Mouse (Mus musculus) embryonic facial prominence, embryonic 11.5 days (tissue): ENCODE data around the gene Akr1b3. TPM values are rescaled to one million over a fixed set of nuclear protein-coding genes. Genes with fewer than 3 reads are reported as not detected.

Experiments used
- ATAC-seq: fragments of 200-750 bp; cut with Nextera tagmentation; replicated peaks from 2 replicates; pipeline ENCODE4 v1.8.0; 2017; ENCODE audit warnings: low read depth; ENCODE audit not compliant: insufficient number of reproducible peaks, low FRiP score, low TSS enrichment
- DNase-seq: peaks from one replicate; pipeline ENCODE4 v3.0.0-alpha.2; 2015; ENCODE audit warnings: low spot score
- H3K27ac ChIP-seq: fragments of 300-500 bp; sonication (generic); replicated peaks from 2 replicates; pipeline ENCODE4 v1.5.1; 2014; ENCODE audit warnings: mild to moderate bottlenecking, low read depth, low read length, control low read depth
- H3K27me3 ChIP-seq: fragments of 300-500 bp; sonication (generic); 2 replicates; pipeline ENCODE4 v1.6.1; 2014; ENCODE audit warnings: mild to moderate bottlenecking, low read length, moderate library complexity, mixed read lengths; ENCODE audit not compliant: control insufficient read depth, insufficient read depth
- H3K36me3 ChIP-seq: fragments of 300-500 bp; sonication (generic); replicated peaks from 2 replicates; pipeline ENCODE4 v1.6.1; 2014; ENCODE audit warnings: low read depth, mild to moderate bottlenecking, low read length, moderate library complexity, mixed read lengths; ENCODE audit not compliant: control insufficient read depth, insufficient read depth
- H3K4me1 ChIP-seq: fragments of 300-500 bp; sonication (generic); 2 replicates; pipeline ENCODE4 v1.6.1; 2014; ENCODE audit warnings: low read length, mixed read lengths; ENCODE audit not compliant: control insufficient read depth, insufficient read depth
- H3K4me2 ChIP-seq: fragments of 300-500 bp; sonication (generic); 2 replicates; pipeline ENCODE4 v1.6.1; 2014; ENCODE audit warnings: low read depth, mild to moderate bottlenecking, control low read depth, low read length, moderate library complexity
- H3K4me3 ChIP-seq: fragments of 300-500 bp; sonication (generic); 2 replicates; pipeline ENCODE4 v1.5.1; 2014; ENCODE audit warnings: low read depth, low read length, control low read depth
- H3K9ac ChIP-seq: fragments of 300-500 bp; sonication (generic); replicated peaks from 2 replicates; pipeline ENCODE4 v1.6.1; 2014; ENCODE audit warnings: mild to moderate bottlenecking, control low read depth, low read length
- H3K9me3 ChIP-seq: fragments of 300-500 bp; sonication (generic); replicated peaks from 2 replicates; pipeline ENCODE4 v1.6.1; 2016; ENCODE audit warnings: mild to moderate bottlenecking, low read length, inconsistent platforms, mixed read lengths; ENCODE audit not compliant: control insufficient read depth
- WGBS: fragments of 180-500 bp; shearing (Covaris S2); extraction: QIAGEN DNeasy Blood & Tissue Kit; methylation state at CpG from one replicate; pipeline ENCODE4 v1.1.7; 2014; 5-methylcytosine and 5-hydroxymethylcytosine counted together
- polyA plus RNA-seq: library from polyadenylated mRNA; unstranded; fragments of >200 nt; fragmentation: Nextera tagmentation; extraction: Ambion mirVana; gene quantifications from 2 replicates; pipeline ENCODE4 v1.2.1, GENCODE M21; 2014

Akr1b3 gene
- 208 and 220 TPM in 2 replicates for polyA plus RNA-seq

DNA sequence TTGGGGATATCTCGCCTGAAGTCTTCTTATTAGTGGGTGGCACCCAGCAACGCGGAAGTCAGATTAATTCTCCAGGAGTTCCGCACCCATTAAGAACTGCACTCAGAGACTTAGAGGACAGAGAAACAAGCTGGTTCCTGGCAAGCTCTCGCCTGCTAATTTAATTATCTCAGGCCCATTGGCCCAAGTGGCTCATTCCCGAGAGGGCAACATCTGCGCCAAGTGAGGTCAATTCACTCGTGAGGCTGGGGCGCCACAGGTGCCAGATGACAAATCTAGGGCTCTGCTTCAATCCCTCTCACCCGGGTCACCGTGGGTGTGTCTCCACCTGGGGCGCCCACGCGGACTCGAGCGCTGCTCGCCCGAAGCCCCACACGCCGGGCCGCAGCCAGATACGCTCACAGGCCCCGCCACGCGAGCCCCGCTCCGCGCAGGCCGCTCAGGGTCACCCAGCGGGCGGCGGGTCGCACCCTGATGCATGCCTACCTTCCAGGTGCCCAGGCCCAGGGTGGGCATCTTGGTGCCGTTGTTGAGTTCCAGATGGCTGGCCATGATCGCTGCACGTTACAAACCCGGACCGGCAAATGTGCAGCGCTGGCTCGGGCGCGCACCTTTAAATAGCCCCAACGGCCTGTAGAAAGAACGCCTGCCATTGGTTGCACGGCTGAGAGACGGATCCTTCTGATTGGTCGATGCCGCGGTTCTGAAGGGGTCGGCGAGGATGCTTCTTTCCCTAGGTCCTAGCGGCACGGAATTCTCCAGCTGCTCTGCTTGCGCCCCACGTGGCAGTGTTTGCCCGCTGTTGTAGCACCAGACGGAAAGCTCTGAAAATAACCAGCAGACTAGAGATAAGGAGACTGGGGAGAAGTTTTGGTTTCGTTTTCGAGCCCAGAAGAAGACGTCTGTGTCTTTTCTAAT, at the start of gene Akr1b3:
Gene Akr1b3 (minus strand): TSS at position 625 of the 918 bp plus-strand sequence.
- Histone ChIP-seq H3K4me3 (peak within 1 kb of the TSS; percentile 70), H3K36me3 (no peaks in the 10 kb centered on the region), H3K9ac (peak within 1 kb of the TSS; percentile 73), H3K4me1 (no peaks in the 10 kb centered on the region), H3K4me2 (peak within 1 kb of the TSS; percentile 86), H3K27me3 (no peaks in the 10 kb centered on the region), H3K27ac (no peak within 1 kb of the TSS), H3K9me3 (no peaks in the 10 kb centered on the region)
- ATAC-seq: peak; percentile 98
- peak; percentile 97 for DNase-seq
- under 1% methylated on average over 60 of the region's 60 CpGs for WGBS

DNA sequence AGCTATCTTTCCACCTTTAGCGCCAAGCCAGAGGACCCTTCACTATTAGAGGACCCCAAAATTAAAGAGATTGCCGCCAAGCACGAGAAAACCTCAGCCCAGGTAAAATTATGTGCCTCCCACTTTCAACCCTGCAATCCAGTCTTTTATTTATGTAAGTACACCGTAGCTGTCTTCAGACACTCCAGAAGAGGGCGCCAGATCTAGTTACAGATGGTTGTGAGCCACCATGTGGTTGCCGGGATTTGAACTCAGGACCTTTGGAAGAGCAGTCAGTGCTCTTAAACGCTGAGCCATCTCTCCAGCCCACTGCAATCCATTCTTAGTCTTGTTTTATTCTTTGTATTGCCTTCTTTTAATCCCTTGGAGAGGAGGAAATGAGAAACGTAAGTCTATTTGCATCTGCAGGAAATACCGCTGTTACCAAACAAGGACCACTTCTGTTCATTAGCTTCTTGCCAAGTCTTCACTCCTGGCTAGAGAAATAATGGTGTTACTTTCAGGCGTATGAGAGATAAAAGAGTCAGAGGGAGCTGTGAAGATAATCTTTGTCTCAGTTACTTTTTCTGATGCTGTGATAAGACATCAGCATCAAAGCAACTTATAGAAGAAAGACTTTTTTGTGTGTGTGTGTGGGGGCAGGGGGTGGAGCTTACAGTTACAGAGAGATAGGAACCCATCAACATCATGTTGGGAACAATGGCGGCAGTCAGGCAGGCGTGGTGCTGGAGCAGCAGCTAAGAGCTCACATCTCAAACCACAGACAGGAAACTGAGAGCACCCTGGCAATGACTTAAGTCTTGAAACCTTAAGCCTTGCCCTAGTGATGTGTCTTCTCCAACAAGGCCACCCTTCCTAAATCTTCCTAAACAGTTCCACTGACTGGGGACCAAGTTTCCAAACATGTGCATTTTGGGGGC, 47.2 kb upstream of the Akr1b3 start:
- Histone ChIP-seq H3K36me3 (no peaks in the 10 kb centered on the region), H3K9me3 (no peaks in the 10 kb centered on the region), H3K4me2 (no peak overlapping the region), H3K9ac (no peak overlapping the region), H3K27me3 (no peaks in the 10 kb centered on the region), H3K4me1 (no peaks in the 10 kb centered on the region), H3K4me3 (no peak overlapping the region), H3K27ac (no peak overlapping the region)
- ATAC-seq: no peak
- no peak for DNase-seq
- WGBS: 75% methylated on average over 12 of the region's 12 CpGs

DNA sequence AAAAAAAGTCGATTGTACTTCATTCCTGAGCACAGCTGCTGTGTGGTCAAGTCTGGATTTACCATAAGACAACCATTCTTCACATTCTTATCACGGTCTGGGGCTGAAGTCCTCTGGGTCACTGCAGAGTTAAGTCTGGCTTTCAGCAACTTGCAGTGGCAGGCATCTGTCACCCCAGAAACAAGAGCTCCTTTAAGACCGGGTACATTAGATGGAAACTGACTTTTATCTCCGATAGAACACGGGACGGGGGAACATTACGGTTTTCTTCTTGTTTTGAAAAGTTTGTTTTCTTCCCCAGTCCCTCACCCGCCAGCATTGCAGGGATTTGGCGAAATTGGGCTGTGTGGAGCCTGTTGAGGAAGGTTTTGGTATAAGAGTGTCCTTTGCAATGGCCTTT, 38.6 kb upstream of the Akr1b3 start:
- H3K27me3 ChIP-seq: no peaks in the 10 kb centered on the region
- H3K36me3 ChIP-seq: no peaks in the 10 kb centered on the region
- WGBS: 83% methylated on average over 9 of the region's 9 CpGs
- no peak for DNase-seq
- no peak overlapping the region for H3K4me2 ChIP-seq
- H3K27ac ChIP-seq: no peak overlapping the region
- H3K4me1 ChIP-seq: no peaks in the 10 kb centered on the region
- no peak for ATAC-seq
- no peak overlapping the region for H3K9ac ChIP-seq
- no peaks in the 10 kb centered on the region for H3K9me3 ChIP-seq
- no peak overlapping the region for H3K4me3 ChIP-seq

DNA sequence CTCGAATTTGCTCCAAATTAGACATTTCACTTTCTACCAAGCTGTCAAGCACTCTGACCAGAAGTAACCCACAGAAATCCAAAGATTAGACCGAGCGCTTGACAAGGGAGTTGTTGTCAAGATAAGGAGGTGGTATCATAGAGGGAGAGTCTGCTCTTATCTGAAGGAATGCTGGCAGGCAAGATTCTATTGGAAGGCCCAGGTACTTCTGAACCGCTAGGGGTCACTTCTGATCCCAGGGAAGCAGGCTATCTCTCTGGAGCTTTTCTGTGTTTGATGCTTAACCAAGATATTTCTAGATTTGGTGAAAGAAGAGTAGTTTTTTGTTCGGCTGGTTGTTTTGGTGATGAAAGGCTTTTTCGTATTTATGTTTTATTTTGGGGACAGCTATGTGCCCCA, 38.1 kb upstream of the Akr1b3 start:
- no peak for ATAC-seq

DNA sequence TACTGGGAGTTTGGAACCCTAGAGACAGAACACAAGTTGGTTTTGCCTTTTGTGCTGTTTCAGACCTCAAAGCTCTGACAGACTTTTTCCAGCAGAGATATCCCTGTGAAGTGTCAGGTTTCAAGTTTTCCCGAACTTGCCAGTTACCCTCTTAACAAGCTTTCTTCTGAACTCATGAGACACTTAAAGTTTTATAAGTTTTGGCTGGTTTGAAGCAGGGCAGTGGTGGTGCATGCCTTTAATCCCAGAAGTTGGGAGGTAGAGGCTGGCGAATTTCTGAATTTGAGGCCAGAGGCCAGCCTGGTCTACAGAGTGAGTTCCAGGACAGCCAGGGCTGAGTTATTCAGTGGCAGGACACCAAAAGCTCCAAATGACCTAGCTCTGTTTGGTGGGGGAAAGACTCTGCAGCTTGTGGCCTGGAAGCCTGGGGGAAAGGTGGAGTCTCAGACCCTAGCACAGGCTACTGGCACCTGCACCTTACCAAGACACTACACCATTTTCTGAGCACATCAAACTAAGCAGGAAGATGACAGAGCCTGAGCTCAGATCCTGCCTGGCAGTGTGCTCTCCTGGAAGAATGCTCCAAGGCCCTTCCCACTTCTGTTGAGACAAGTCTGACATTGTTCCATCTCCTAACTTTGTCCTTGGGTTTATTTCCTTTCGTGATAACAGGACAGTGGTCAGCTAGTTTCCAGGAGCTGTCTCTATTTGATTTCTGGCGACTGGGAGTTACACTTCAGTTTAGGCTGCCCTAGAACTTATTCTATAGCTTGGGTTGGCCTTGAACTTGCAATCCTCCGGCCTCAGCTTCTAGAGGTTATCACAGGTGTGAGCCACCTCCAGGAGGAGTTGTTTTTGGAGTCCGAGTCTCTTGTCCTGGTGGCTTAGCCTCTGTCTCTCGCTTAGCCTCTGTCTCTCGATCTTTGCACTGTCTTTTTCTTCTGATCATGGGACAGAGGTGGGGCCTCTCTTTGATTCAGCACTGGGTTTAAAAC, 37.4 kb upstream of the Akr1b3 start:
- Histone ChIP-seq H3K9me3 (no peaks in the 10 kb centered on the region), H3K9ac (no peak overlapping the region), H3K27ac (no peak overlapping the region), H3K27me3 (no peaks in the 10 kb centered on the region), H3K4me1 (no peaks in the 10 kb centered on the region), H3K4me3 (peak overlapping the region; percentile 18; the same call in 1 of the 2 replicates), H3K4me2 (peak overlapping the region; percentile 37), H3K36me3 (no peaks in the 10 kb centered on the region)
- WGBS: 70% methylated on average over 8 of the region's 8 CpGs
- ATAC-seq (no peak), DNase-seq (peak; percentile 29)

More for the DNA sequence above, 38.1 kb upstream of the Akr1b3 start:
- Histone ChIP-seq H3K9ac (no peak overlapping the region), H3K4me1 (no peaks in the 10 kb centered on the region), H3K36me3 (no peaks in the 10 kb centered on the region), H3K4me2 (no peak overlapping the region), H3K4me3 (no peak overlapping the region), H3K27ac (no peak overlapping the region), H3K9me3 (no peaks in the 10 kb centered on the region), H3K27me3 (no peaks in the 10 kb centered on the region)
- 68% methylated on average over 6 of the region's 6 CpGs for WGBS
- DNase-seq: no peak

DNA sequence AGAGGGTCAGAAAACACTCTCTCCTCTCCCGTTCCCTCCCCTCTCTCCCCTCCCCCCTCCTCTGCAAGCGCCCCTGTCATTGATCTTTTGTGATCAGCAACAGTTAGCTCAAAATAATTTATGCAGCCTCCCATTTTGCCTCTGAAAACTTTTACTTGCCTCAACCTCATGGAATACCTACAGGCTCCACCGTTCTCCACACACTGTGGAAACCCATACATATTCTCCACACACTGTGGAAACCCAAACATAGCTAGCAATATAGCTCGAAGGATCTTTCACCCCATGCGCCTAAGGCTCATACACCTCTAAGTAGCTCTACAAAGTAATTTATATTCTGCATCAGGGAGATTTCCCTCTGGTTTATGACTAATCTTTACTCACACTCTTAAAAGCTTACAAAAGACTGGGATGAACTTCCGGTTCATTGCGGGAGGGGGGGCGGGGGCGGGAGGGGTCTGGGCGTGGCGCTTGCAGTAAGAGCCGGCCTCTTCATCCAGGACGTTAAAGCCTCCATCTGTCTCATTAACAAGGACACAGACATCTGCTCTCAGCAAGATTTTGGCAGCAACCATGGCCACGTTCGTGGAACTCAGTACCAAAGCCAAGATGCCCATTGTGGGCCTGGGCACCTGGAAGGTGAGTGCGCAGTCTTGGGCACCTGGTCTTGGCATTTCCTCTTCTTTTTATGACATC, 36.5 kb upstream of the Akr1b3 start, which contains the start of gene Akr1b8:
Gene Akr1b8 (plus strand): TSS at position 462 of the 696 bp plus-strand sequence.
- Histone ChIP-seq H3K9ac (no peak within 1 kb of the TSS; the same call in 1 of the 2 replicates), H3K36me3 (no peaks in the 10 kb centered on the region), H3K4me1 (no peaks in the 10 kb centered on the region), H3K4me2 (peak within 1 kb of the TSS; percentile 37), H3K27ac (no peak within 1 kb of the TSS), H3K27me3 (no peaks in the 10 kb centered on the region), H3K4me3 (peak within 1 kb of the TSS; percentile 18; the same call in 1 of the 2 replicates), H3K9me3 (no peaks in the 10 kb centered on the region)
- ATAC-seq (no peak; the same call in 1 of the 2 replicates), DNase-seq (peak; percentile 23)
- 14% methylated on average over 16 of the region's 16 CpGs for WGBS

DNA sequence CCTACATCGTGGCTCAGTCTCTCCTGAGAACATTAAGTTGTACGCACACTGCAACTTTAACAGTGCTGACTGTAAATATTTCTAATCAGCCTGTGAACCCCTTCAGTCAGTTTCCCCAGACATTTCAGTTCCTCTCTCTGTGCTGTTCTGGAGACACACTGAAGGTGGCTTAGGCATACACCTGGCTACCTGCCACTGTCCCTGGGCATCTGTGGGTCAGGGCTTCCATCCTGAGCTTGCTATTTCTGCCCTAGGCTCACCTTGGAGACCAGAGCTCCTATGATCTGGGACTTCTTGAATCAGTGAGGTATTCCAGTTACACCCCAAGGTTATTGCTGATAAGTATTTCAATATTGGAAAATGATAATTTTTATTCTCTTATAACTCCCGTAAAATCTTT, 35.1 kb upstream of the Akr1b3 start:
- Histone ChIP-seq H3K4me3 (no peak overlapping the region), H3K9me3 (no peaks in the 10 kb centered on the region), H3K9ac (no peak overlapping the region), H3K4me2 (no peak overlapping the region), H3K4me1 (no peaks in the 10 kb centered on the region), H3K27me3 (no peaks in the 10 kb centered on the region), H3K36me3 (no peaks in the 10 kb centered on the region), H3K27ac (no peak overlapping the region)
- no peak for DNase-seq
- ATAC-seq: no peak
- WGBS: 94% methylated on average over 3 of the region's 3 CpGs
